Mouse (Mus musculus) liver, embryonic 13.5 days (tissue): ENCODE measurements around the gene Anxa1. TPM values are rescaled to one million over a fixed set of nuclear protein-coding genes. Genes with fewer than 3 reads are reported as not detected.

Experiments used
- ATAC-seq: fragments of 200-750 bp; cut with Nextera tagmentation; 2 replicates; pipeline ENCODE4 v1.8.0; 2017; ENCODE audit warnings: low read depth, mild to moderate bottlenecking, moderate number of reproducible peaks, moderate library complexity
- DNase-seq: peaks from one replicate; pipeline ENCODE4 v3.0.0; 2022
- H3K27ac ChIP-seq: fragments of 300-500 bp; sonication (generic); 2 replicates; pipeline ENCODE4 v1.5.1; 2015; ENCODE audit warnings: moderate library complexity, mild to moderate bottlenecking, inconsistent platforms
- H3K27me3 ChIP-seq: fragments of 300-500 bp; sonication (generic); 2 replicates; pipeline ENCODE4 v1.6.1; 2015; ENCODE audit warnings: mild to moderate bottlenecking, inconsistent platforms
- H3K36me3 ChIP-seq: fragments of 300-500 bp; sonication (generic); 2 replicates; pipeline ENCODE4 v1.6.1; 2015; ENCODE audit warnings: mild to moderate bottlenecking, inconsistent platforms
- H3K4me1 ChIP-seq: fragments of 300-500 bp; sonication (generic); replicated peaks from 2 replicates; pipeline ENCODE4 v1.6.1; 2015; ENCODE audit warnings: inconsistent platforms
- H3K4me2 ChIP-seq: fragments of 300-500 bp; sonication (generic); 2 replicates; pipeline ENCODE4 v1.6.1; 2015; ENCODE audit warnings: inconsistent platforms, mild to moderate bottlenecking, moderate library complexity
- H3K4me3 ChIP-seq: fragments of 300-500 bp; sonication (generic); replicated peaks from 2 replicates; pipeline ENCODE4 v1.5.1; 2015; ENCODE audit warnings: mild to moderate bottlenecking, inconsistent platforms
- H3K9ac ChIP-seq: fragments of 300-500 bp; sonication (generic); 2 replicates; pipeline ENCODE4 v1.6.1; 2015; ENCODE audit warnings: mild to moderate bottlenecking, inconsistent platforms
- H3K9me3 ChIP-seq: fragments of 300-500 bp; sonication (generic); replicated peaks from 2 replicates; pipeline ENCODE4 v1.6.1; 2016; ENCODE audit warnings: inconsistent platforms
- WGBS: fragments of 180-500 bp; shearing (Covaris S2); methylation state at CpG from one replicate; pipeline ENCODE4 v1.1.7; 2015; ENCODE audit not compliant: insufficient replicate concordance; 5-methylcytosine and 5-hydroxymethylcytosine counted together
- polyA plus RNA-seq: library from polyadenylated mRNA; unstranded; fragments of >200 nt; fragmentation: Nextera tagmentation; extraction: Ambion mirVana; gene quantifications from 2 replicates; pipeline ENCODE4 v1.2.1, GENCODE M21; 2015

Gene Anxa1
- polyA plus RNA-seq, 1 experiment from 2014 or later: 23.8 TPM

DNA sequence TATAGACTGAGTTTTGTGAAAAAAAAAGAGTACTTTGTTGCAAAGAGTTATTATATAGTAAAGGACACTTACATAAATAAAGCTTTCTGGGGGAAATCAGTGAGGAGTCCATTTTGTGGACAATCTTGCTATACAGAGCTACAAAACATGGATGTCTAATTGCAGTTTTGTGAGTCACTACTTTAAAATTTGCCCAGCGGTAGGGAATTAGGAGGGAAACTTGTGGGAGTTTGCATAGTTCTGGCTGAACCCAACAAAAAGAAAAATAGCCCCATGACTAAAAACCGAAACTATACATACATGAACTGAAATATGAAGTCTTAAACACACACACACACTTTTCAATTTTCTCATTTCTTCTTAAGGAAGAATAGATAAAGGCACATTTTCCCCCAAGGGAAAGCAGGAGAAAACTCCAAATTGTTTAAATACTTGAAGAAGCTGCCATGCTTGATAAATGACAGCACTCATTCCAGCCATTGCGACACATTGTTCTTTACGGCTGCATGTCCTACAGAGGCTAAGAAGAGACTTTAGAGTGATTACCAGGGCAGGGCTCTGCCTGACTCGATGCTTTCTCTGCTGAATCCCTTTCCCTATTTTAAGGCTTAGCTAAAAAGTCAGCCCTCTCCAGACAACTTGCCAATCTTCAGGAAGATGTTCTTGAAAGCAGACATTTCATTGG lies 11.9 kb upstream of the Anxa1 start:
- H3K9me3 ChIP-seq: no peaks in the 10 kb centered on the region
- no peak overlapping the region for H3K27ac ChIP-seq
- no peaks in the 10 kb centered on the region for H3K4me1 ChIP-seq
- no peak overlapping the region for H3K4me2 ChIP-seq
- no peak overlapping the region for H3K9ac ChIP-seq
- WGBS: 59% methylated on average over 5 of the region's 5 CpGs
- ATAC-seq: no peak
- no peaks in the 10 kb centered on the region for H3K27me3 ChIP-seq
- H3K36me3 ChIP-seq: no peaks in the 10 kb centered on the region
- no peak for DNase-seq
- H3K4me3 ChIP-seq: no peak overlapping the region

DNA sequence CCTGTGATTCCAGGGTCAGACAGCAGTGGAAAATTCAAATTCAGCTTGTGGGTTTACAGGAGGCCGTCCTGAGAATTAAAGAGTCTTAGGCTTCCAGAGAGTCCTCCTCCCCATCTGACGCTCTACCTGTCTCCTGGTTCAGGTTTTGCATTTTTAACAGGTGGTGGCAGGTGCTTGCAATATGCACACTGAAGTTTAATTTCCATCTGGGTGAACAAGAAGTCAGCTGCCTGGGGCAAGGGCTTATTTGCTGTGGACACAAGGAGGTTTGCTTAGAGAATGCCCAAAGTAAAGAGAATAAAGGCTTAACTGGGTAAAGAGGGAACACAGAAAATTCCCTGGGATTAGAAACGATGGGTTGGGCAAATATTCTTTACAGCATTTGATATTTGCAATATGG lies 11.2 kb upstream of the Anxa1 start:
- Histone ChIP-seq H3K4me1 (no peaks in the 10 kb centered on the region), H3K4me2 (no peak overlapping the region), H3K36me3 (no peaks in the 10 kb centered on the region), H3K9me3 (no peaks in the 10 kb centered on the region), H3K4me3 (no peak overlapping the region), H3K27ac (no peak overlapping the region), H3K27me3 (no peaks in the 10 kb centered on the region), H3K9ac (no peak overlapping the region)
- ATAC-seq: no peak
- 53% methylated on average over 3 of the region's 3 CpGs for WGBS
- DNase-seq: no peak

- H3K36me3 ChIP-seq: no peaks in the 10 kb centered on the region
These were observed 8.4 kb upstream of the Anxa1 start for GRCm38 (mm10) chr19:20399187-20399586.

DNA sequence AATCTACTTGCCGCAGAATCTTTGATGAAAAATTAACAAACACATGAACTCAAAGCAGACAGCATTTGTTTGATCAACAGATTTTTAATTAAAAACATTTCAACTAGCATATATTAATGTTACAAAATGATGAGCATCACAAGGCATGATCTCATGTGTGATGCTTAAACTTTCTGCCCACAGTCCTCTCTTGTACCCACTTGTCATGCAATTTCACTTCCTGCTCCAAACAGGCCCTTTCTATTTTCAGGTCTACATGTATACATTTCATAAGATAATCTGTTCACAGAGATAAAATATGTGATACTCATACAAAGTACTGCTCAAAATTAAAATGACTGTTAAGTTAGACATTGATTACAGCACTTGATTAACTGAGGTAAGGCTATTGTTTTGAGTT lies 6.3 kb upstream of the Anxa1 start:
- no peak for ATAC-seq
- Histone ChIP-seq H3K36me3 (no peaks in the 10 kb centered on the region), H3K27me3 (no peaks in the 10 kb centered on the region), H3K4me1 (no peaks in the 10 kb centered on the region), H3K4me3 (no peak overlapping the region), H3K9ac (no peak overlapping the region), H3K4me2 (no peak overlapping the region), H3K27ac (no peak overlapping the region), H3K9me3 (no peaks in the 10 kb centered on the region)
- 74% methylated on average over 1 of the region's 1 CpGs for WGBS
- no peak for DNase-seq

More at GRCm38 (mm10) chr19:20399187-20399586, 8.4 kb upstream of the Anxa1 start:
- WGBS: 61% methylated on average over 4 of the region's 4 CpGs
- H3K9ac ChIP-seq: no peak overlapping the region
- H3K27me3 ChIP-seq: no peaks in the 10 kb centered on the region
- DNase-seq (no peak), ATAC-seq (no peak)
- H3K4me1 ChIP-seq: no peaks in the 10 kb centered on the region
- no peak overlapping the region for H3K27ac ChIP-seq
- no peak overlapping the region for H3K4me2 ChIP-seq
- no peaks in the 10 kb centered on the region for H3K9me3 ChIP-seq
- no peak overlapping the region for H3K4me3 ChIP-seq

DNA sequence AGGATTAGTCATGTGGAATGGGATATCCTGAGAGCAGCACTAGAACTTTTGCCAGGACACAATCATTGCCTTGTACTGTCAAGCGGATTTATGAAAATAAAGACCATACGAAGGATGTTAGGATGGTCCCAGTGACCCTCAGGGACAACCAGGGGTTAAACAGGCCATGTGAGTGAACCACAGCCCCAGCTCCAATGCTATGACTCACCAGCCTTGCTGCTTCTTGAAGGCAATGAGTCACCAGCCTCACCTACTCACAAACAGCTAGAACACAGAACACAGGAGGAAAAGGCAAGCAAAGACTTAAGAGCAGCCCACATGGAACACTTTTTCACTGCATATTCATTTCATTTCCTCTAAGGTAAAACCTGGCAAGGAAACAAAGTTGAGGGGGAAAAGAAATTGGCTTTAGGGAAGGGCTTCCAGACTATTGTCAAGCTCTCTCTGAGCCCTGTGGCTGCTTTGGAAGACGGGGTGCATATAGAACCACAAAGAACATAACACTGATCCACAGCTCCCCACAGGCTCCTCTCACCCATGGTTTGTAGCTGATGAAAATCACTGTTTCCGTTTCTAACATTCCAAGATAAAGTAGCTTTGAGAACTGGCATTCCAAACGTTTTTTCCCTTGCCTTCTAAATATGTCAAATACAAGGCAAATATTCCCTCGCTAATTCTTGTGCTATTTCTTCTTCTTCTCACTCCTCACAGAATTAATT lies 3.0 kb upstream of the Anxa1 start:
- Histone ChIP-seq H3K27ac (no peak overlapping the region), H3K4me1 (no peaks in the 10 kb centered on the region), H3K4me2 (no peak overlapping the region), H3K27me3 (no peaks in the 10 kb centered on the region), H3K36me3 (no peaks in the 10 kb centered on the region), H3K9ac (no peak overlapping the region), H3K9me3 (no peaks in the 10 kb centered on the region), H3K4me3 (no peak overlapping the region)
- WGBS: 50% methylated on average over 6 of the region's 6 CpGs
- ATAC-seq (no peak), DNase-seq (no peak)

- Histone ChIP-seq H3K4me3 (peak overlapping the region; percentile 18; the same call in 1 of the 2 replicates), H3K4me1 (no peaks in the 10 kb centered on the region), H3K27me3 (no peaks in the 10 kb centered on the region), H3K9me3 (no peaks in the 10 kb centered on the region), H3K36me3 (no peaks in the 10 kb centered on the region), H3K27ac (no peak overlapping the region), H3K9ac (no peak overlapping the region), H3K4me2 (0 out of 2 replicates have a peak overlapping the region, but pooled peaks have one; percentile 8)
- DNase-seq (no peak), ATAC-seq (no peak)
- WGBS: 58% methylated on average over 7 of the region's 7 CpGs
These were observed 1.0 kb downstream of the Anxa1 start for GRCm38 (mm10) chr19:20389723-20390122.

DNA sequence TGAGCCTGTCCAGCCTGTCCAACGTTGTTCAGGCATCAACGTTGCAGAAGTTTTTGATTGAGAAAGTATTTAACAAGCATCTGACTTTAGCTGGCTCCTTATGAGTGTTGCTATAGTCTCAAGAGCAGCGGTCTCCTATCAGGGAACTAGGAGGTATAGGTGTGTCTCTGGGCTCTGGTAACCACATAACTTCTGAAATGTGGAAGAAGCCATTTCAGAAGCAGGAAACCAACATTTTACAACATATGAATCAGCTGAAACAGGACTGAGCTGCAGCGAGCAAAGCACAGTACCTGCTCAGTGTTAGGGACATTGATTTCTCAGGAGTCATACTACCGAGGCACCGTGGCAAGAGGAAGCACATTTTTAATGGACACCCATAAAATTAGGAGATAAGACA lies 1.5 kb downstream of the Anxa1 start:
- ATAC-seq (no peak), DNase-seq (no peak)
- Histone ChIP-seq H3K27ac (no peak overlapping the region), H3K9ac (no peak overlapping the region), H3K36me3 (no peaks in the 10 kb centered on the region), H3K4me1 (no peaks in the 10 kb centered on the region), H3K4me3 (no peak overlapping the region), H3K9me3 (no peaks in the 10 kb centered on the region), H3K4me2 (no peak overlapping the region), H3K27me3 (no peaks in the 10 kb centered on the region)
- WGBS: 36% methylated on average over 6 of the region's 6 CpGs

DNA sequence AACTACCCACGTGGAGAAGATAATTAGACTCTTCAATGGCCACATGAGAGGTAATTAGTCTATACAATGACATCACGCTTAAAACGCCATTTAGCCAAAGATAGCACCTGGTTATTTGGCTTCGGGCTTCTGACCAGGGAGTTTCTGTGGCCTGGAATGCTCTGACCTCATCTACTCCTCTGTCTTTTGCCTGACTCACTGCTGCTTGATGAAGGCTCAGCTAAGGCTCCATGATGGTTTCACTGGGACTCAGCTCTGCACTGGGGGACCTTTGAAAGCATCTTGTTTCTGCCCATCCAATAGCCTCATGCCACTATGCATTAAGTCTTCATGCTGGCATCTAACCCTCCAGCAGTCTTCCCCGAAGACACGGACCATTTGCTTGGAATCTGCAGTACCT lies 2.5 kb downstream of the Anxa1 start:
- Histone ChIP-seq H3K9ac (no peak overlapping the region), H3K27ac (no peak overlapping the region), H3K9me3 (no peaks in the 10 kb centered on the region), H3K27me3 (no peaks in the 10 kb centered on the region), H3K36me3 (no peaks in the 10 kb centered on the region), H3K4me1 (no peaks in the 10 kb centered on the region), H3K4me3 (no peak overlapping the region), H3K4me2 (no peak overlapping the region)
- WGBS: 71% methylated on average over 6 of the region's 6 CpGs
- no peak for ATAC-seq
- no peak for DNase-seq

- Histone ChIP-seq H3K9ac (no peak overlapping the region), H3K9me3 (no peaks in the 10 kb centered on the region), H3K4me2 (no peak overlapping the region), H3K4me1 (no peaks in the 10 kb centered on the region), H3K27me3 (no peaks in the 10 kb centered on the region), H3K27ac (no peak overlapping the region), H3K36me3 (no peaks in the 10 kb centered on the region), H3K4me3 (no peak overlapping the region)
- no peak for ATAC-seq
- 61% methylated on average over 2 of the region's 2 CpGs for WGBS
- DNase-seq: no peak
These were observed 4.4 kb downstream of the Anxa1 start for GRCm38 (mm10) chr19:20386296-20386695.

- Histone ChIP-seq H3K9ac (no peak overlapping the region), H3K36me3 (no peaks in the 10 kb centered on the region), H3K9me3 (no peaks in the 10 kb centered on the region), H3K4me3 (no peak overlapping the region), H3K27ac (no peak overlapping the region), H3K4me1 (no peaks in the 10 kb centered on the region), H3K4me2 (no peak overlapping the region), H3K27me3 (no peaks in the 10 kb centered on the region)
- DNase-seq: no peak
- WGBS: 66% methylated on average over 6 of the region's 6 CpGs
- no peak for ATAC-seq
These were observed 5.1 kb downstream of the Anxa1 start for GRCm38 (mm10) chr19:20385645-20386044.

DNA sequence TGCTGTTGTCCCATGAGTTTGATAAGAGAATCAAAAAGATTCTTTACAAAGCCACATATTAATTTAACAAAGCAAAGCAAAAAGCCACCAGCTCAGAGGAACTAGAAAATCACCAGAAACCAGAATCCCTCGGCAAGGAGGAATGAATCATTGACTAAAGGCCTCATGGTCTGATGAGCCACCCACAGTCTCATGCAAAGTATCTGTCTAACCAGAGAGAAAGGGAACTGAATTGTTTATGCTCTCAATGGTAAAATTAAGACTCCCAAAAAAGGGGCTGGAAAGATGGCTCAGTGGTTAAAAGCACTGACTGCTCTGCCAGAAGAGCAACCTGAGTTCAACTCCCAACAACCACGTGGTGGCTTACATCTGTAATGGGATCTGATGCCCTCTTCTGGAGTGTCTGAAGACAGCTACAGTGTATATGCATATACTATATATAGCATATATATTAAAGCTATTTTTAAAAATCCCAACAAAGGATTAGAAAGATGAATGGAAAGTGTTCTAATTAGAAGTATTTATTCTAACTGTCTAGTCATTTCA lies 9.5 kb downstream of the Anxa1 start:
- no peaks in the 10 kb centered on the region for H3K9me3 ChIP-seq
- WGBS: 41% methylated on average over 2 of the region's 2 CpGs

DNA sequence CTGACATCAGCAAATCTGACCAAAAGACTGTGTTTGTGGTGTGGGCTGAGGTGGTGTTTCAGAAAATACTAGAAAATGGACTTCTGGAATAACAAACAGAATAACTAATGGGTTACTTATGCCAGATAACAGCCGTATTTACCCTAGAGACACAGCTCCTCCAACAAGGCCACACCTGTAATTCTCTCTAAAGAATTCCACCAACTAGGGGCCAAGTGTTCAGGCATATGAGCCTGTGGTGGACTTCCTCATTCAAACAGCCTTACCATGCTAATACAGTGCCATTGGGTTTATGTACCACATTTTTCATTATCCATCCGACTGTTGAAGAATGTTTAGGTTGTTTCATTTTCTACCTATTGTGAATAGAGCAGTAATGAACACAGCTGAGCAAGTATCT lies 20.6 kb downstream of the Anxa1 start:
- no peak for DNase-seq
- H3K4me2 ChIP-seq: no peak overlapping the region
- H3K9me3 ChIP-seq: no peaks in the 10 kb centered on the region
- no peak overlapping the region for H3K4me3 ChIP-seq
- no peaks in the 10 kb centered on the region for H3K4me1 ChIP-seq
- no peak overlapping the region for H3K27ac ChIP-seq
- ATAC-seq: no peak
- H3K9ac ChIP-seq: no peak overlapping the region
- WGBS: 75% methylated on average over 2 of the region's 2 CpGs
- no peaks in the 10 kb centered on the region for H3K27me3 ChIP-seq
- H3K36me3 ChIP-seq: no peaks in the 10 kb centered on the region

More for the DNA sequence above, 9.5 kb downstream of the Anxa1 start:
- Histone ChIP-seq H3K4me1 (no peaks in the 10 kb centered on the region), H3K27ac (no peak overlapping the region), H3K4me2 (no peak overlapping the region), H3K9ac (no peak overlapping the region), H3K27me3 (no peaks in the 10 kb centered on the region), H3K4me3 (no peak overlapping the region), H3K36me3 (no peaks in the 10 kb centered on the region)
- no peak for DNase-seq
- ATAC-seq: no peak
